Mouse (Mus musculus): Measurements from ENCODE around the gene Nfix.

- TF ChIP-seq CTCF (IDR thresholded peaks at IDR 0.05; ENCODE audit: extremely low read depth, insufficient read depth, low read length) (no peak), POLR2A (IDR thresholded peaks at IDR 0.05; ENCODE audit: extremely low read depth, insufficient read depth, low read length) (no peak)
Observed at GRCm38 (mm10) chr8:84778638-84779380, 21.3 kb downstream of the Nfix start.

Measured in cortical plate, adult 2 months (tissue).